Mouse (Mus musculus): ENCODE results near the gene Chrd. TPM values are rescaled to one million over a fixed set of nuclear protein-coding genes. Genes with fewer than 3 reads are reported as not detected.

The Chrd gene
- polyA plus RNA-seq, 1 experiment = 1.1 TPM

GRCm38 (mm10) chr16:20712889-20713288, 20.0 kb upstream of the Chrd start:
- Histone ChIP-seq H3K4me3 (ENCODE audit: low read depth, low read length) (no peak overlapping the region), H3K9me3 (replicated peaks; ENCODE audit: control insufficient read depth, insufficient read depth, low read length, poor library complexity, severe bottlenecking) (no peaks in the 10 kb centered on the region), H3K4me1 (ENCODE audit: control insufficient read depth, insufficient read depth, low read length) (peaks cover 5% of the 10 kb centered on the region), H3K36me3 (ENCODE audit: control insufficient read depth, insufficient read depth, low read length, poor library complexity, severe bottlenecking) (0 out of 2 replicates have a peak, but pooled peaks cover 2% of the 10 kb centered on the region), H3K9ac (ENCODE audit: low read depth, poor library complexity, severe bottlenecking) (no peak overlapping the region), H3K27ac (ENCODE audit: insufficient read depth, low read length) (no peak overlapping the region), H3K27me3 (ENCODE audit: control insufficient read depth, insufficient read depth, low read length, poor library complexity, severe bottlenecking) (no peaks in the 10 kb centered on the region)
- no peak for TF ChIP-seq EP300 (IDR thresholded peaks at IDR 0.05; ENCODE audit: insufficient read depth, low read depth, low read length)
- no peak for TF ChIP-seq CTCF (IDR thresholded peaks at IDR 0.05; ENCODE audit: low read depth, low read length)
- no peak for TF ChIP-seq POLR2A (IDR thresholded peaks at IDR 0.05; ENCODE audit: insufficient read depth, low read length)

GRCm38 (mm10) chr16:20714307-20715080, 18.4 kb upstream of the Chrd start:
- TF ChIP-seq CTCF (IDR thresholded peaks at IDR 0.05; ENCODE audit: low read depth, low read length) (no peak), POLR2A (IDR thresholded peaks at IDR 0.05; ENCODE audit: insufficient read depth, low read length) (no peak), EP300 (IDR thresholded peaks at IDR 0.05; ENCODE audit: insufficient read depth, low read depth, low read length) (0 out of 2 replicates have a peak, but pooled peaks have one; percentile 30)
- Histone ChIP-seq H3K4me1 (ENCODE audit: control insufficient read depth, insufficient read depth, low read length) (peaks cover 5% of the 10 kb centered on the region), H3K27me3 (ENCODE audit: control insufficient read depth, insufficient read depth, low read length, poor library complexity, severe bottlenecking) (no peaks in the 10 kb centered on the region), H3K9me3 (replicated peaks; ENCODE audit: control insufficient read depth, insufficient read depth, low read length, poor library complexity, severe bottlenecking) (no peaks in the 10 kb centered on the region), H3K36me3 (ENCODE audit: control insufficient read depth, insufficient read depth, low read length, poor library complexity, severe bottlenecking) (0 out of 2 replicates have a peak, but pooled peaks cover 2% of the 10 kb centered on the region), H3K9ac (ENCODE audit: low read depth, poor library complexity, severe bottlenecking) (peak overlapping the region; percentile 77), H3K27ac (ENCODE audit: insufficient read depth, low read length) (peak overlapping the region; percentile 60; the same call in 1 of the 2 replicates), H3K4me3 (ENCODE audit: low read depth, low read length) (peak overlapping the region; percentile 97)

DNA sequence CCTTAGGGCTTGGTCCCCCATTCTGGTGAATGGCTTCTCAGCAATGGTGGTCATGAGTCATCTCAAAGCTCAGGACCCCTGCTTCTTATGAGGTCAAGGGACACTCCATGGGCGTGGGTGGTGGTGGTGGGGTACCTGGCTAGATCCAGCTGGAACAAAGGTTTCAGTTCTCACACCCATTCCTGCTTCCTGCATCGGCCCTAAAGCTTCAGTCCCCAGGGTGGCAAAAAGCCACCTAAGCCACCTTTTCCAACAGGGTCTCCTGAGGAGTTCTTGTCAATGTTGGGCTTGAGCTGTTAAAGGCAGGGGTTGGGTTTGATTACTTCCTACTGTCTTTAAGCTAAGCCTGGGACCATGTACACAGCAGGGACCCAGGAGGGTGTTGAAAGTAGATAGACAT, 17.8 kb upstream of the Chrd start:
- Histone ChIP-seq H3K9ac (ENCODE audit: low read depth, poor library complexity, severe bottlenecking) (peak overlapping the region; percentile 77), H3K27ac (ENCODE audit: insufficient read depth, low read length) (peak overlapping the region; percentile 60), H3K9me3 (replicated peaks; ENCODE audit: control insufficient read depth, insufficient read depth, low read length, poor library complexity, severe bottlenecking) (no peaks in the 10 kb centered on the region), H3K36me3 (ENCODE audit: control insufficient read depth, insufficient read depth, low read length, poor library complexity, severe bottlenecking) (peaks cover 9% of the 10 kb centered on the region; the same call in 1 of the 2 replicates), H3K27me3 (ENCODE audit: control insufficient read depth, insufficient read depth, low read length, poor library complexity, severe bottlenecking) (no peaks in the 10 kb centered on the region), H3K4me1 (ENCODE audit: control insufficient read depth, insufficient read depth, low read length) (peaks cover 5% of the 10 kb centered on the region), H3K4me3 (ENCODE audit: low read depth, low read length) (peak overlapping the region; percentile 97)
- TF ChIP-seq POLR2A (IDR thresholded peaks at IDR 0.05; ENCODE audit: insufficient read depth, low read length) (no peak), CTCF (IDR thresholded peaks at IDR 0.05; ENCODE audit: low read depth, low read length) (no peak), EP300 (IDR thresholded peaks at IDR 0.05; ENCODE audit: insufficient read depth, low read depth, low read length) (no peak)

GRCm38 (mm10) chr16:20715566-20715965, 17.4 kb upstream of the Chrd start:
- H3K4me1 ChIP-seq (ENCODE audit: control insufficient read depth, insufficient read depth, low read length) = peaks cover 5% of the 10 kb centered on the region
- H3K4me3 ChIP-seq (ENCODE audit: low read depth, low read length) = peak overlapping the region; percentile 97
- peaks cover 12% of the 10 kb centered on the region for H3K36me3 ChIP-seq (ENCODE audit: control insufficient read depth, insufficient read depth, low read length, poor library complexity, severe bottlenecking)
- H3K27ac ChIP-seq (ENCODE audit: insufficient read depth, low read length) = peak overlapping the region; percentile 60
- H3K27me3 ChIP-seq (ENCODE audit: control insufficient read depth, insufficient read depth, low read length, poor library complexity, severe bottlenecking) = no peaks in the 10 kb centered on the region
- H3K9me3 ChIP-seq (replicated peaks; ENCODE audit: control insufficient read depth, insufficient read depth, low read length, poor library complexity, severe bottlenecking) = no peaks in the 10 kb centered on the region
- peak overlapping the region; percentile 77 for H3K9ac ChIP-seq (ENCODE audit: low read depth, poor library complexity, severe bottlenecking)
- TF ChIP-seq EP300 (IDR thresholded peaks at IDR 0.05; ENCODE audit: insufficient read depth, low read depth, low read length) (no peak), CTCF (IDR thresholded peaks at IDR 0.05; ENCODE audit: low read depth, low read length) (no peak), POLR2A (IDR thresholded peaks at IDR 0.05; ENCODE audit: insufficient read depth, low read length) (no peak)

DNA sequence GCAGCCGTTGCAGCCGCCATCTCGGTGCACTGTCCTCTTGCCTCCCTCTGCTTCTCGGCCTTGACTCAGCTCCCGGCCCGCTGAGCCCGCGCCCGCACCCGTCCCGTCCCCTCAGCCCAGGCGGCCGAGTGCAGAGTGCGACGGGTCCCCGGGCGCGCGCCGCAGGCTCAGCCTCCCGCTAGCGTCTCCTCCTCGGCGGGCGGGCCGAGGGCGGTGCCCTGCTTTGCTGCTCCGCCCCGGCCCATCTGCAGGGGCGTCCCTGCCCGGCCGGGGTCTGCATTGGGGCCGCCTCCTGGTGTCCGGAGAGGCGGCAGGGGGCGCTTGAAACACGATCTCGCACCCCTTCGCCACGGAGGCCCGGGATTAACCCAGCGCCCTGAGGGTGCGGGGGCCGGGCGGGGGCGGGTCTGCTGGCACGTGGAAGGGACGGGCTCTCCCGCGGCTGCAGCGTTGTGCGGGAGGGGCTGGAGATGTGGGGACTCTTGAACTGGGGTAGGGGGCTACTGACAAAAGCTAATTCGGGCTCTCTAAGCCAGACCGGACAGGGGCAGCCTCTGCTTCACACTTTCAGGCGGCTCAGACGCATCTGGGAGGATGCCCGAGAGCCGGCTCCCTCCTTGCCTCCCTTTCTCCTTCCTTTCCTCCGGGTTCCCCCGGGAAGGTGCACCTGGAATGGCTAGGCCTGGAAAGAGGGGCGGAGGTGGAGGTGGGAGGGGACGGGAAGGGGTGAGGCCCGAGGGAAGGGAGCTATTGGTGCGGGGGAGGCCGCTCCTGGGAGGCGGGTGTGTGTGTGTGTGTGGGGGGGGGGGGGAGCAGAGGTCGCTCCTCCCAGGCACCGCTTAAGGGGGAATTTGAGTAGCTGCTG, 16.7 kb upstream of the Chrd start:
- H3K27me3 ChIP-seq (ENCODE audit: control insufficient read depth, insufficient read depth, low read length, poor library complexity, severe bottlenecking) = no peaks in the 10 kb centered on the region
- no peaks in the 10 kb centered on the region for H3K9me3 ChIP-seq (replicated peaks; ENCODE audit: control insufficient read depth, insufficient read depth, low read length, poor library complexity, severe bottlenecking)
- H3K27ac ChIP-seq (ENCODE audit: insufficient read depth, low read length) = peak overlapping the region; percentile 76
- peaks cover 5% of the 10 kb centered on the region for H3K4me1 ChIP-seq (ENCODE audit: control insufficient read depth, insufficient read depth, low read length)
- H3K36me3 ChIP-seq (ENCODE audit: control insufficient read depth, insufficient read depth, low read length, poor library complexity, severe bottlenecking) = peaks cover 13% of the 10 kb centered on the region
- H3K9ac ChIP-seq (ENCODE audit: low read depth, poor library complexity, severe bottlenecking) = peak overlapping the region; percentile 77
- TF ChIP-seq EP300 (IDR thresholded peaks at IDR 0.05; ENCODE audit: insufficient read depth, low read depth, low read length) (no peak), POLR2A (IDR thresholded peaks at IDR 0.05; ENCODE audit: insufficient read depth, low read length) (peak; percentile 39), CTCF (IDR thresholded peaks at IDR 0.05; ENCODE audit: low read depth, low read length) (peak; percentile 17)
- H3K4me3 ChIP-seq (ENCODE audit: low read depth, low read length) = peak overlapping the region; percentile 97

Measured in ES-Bruce4 (cell line).